In the genomic region with DNA sequence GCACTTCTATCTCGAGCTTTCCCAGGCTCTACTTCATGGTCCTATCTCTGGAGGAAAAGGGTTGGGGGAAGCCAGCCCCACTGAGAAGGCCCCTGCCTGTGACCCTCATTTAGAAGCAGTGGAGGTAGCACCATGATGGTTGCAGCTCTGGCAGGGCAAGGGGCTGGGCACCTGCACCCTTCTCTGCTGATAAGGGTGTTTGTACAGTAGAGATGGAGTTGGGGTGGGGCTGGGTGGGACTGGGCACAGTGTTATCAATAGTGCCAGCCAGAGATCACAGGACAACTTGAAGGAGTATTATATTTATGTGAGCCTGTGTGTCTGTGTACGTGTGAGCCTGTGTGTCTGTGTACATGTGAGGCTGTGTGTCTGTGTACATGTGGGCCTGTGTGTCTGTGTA, we compare ENCODE assay signal across 12 mouse cellular contexts. TPM values are rescaled to one million over a fixed set of nuclear protein-coding genes. Genes with fewer than 3 reads are reported as not detected.
A peak's percentile ranks its signal among the peaks of the same experiment; 100 is the strongest.
DNase-seq lines count a peak whose midpoint lies in the region; ATAC-seq and TF ChIP-seq lines count a peak whose summit lies in the region.
"Had no signal": no experiment of that assay in that cellular context is flagged by ENCODE, and none has a peak within 500 bp of the region (broad histone marks: within the 10 kb centered on the region; RNA-seq: fewer than 3 reads in every experiment).

No protein-coding gene starts in this region.

- DNase-seq in heart, embryonic 10.5 days (ENCODE audit: low spot score) = no peak
- DNase-seq in heart, postnatal 4 days = no peak
- peak; percentile 65 for DNase-seq in c-Kit-negative CD71-positive TER-119-positive erythroid progenitor cells, embryonic 14.5 days (ENCODE audit: low read depth, low spot score)
- DNase-seq in thymus, postnatal 10 days (ENCODE audit: low spot score in 2 of 2) = no peak
- no peak for DNase-seq in right cerebral cortex, adult 18-20 months
- DNase-seq: adrenal gland, postnatal 10 days; cerebellum, postnatal 14 days had no signal

- no peak overlapping the region for H3K4me3 ChIP-seq in heart, embryonic 10.5 days
- H3K4me3 ChIP-seq in limb, embryonic 13.5 days = no peak overlapping the region
- H3K4me3 ChIP-seq in small intestine, adult 2 months (ENCODE audit: low read depth, low read length) = no peak overlapping the region
- H3K4me3 ChIP-seq: hindbrain, embryonic 12.5 days had no signal

- peaks cover 21% of the 10 kb centered on the region for H3K4me1 ChIP-seq in heart, embryonic 10.5 days
- H3K4me1 ChIP-seq in limb, embryonic 13.5 days = peaks cover 20% of the 10 kb centered on the region
- H3K4me1 ChIP-seq in small intestine, adult 2 months (ENCODE audit: control insufficient read depth, insufficient read depth, insufficient read length, low read length) = peaks cover 59% of the 10 kb centered on the region

- H3K27ac ChIP-seq in heart, embryonic 10.5 days = peak overlapping the region; percentile 65
- H3K27ac ChIP-seq in limb, embryonic 13.5 days = peak overlapping the region; percentile 58; the same call in 1 of the 2 replicates
- H3K27ac ChIP-seq in small intestine, adult 2 months (ENCODE audit: insufficient read depth, low read depth, low read length) = peak overlapping the region; percentile 87
- H3K27ac ChIP-seq: hindbrain, embryonic 12.5 days; kidney, postnatal 0 days had no signal

- H3K36me3 ChIP-seq in heart, embryonic 10.5 days = no peaks in the 10 kb centered on the region
- H3K36me3 ChIP-seq in limb, embryonic 13.5 days = no peaks in the 10 kb centered on the region
- peaks cover 4% of the 10 kb centered on the region; the same call in 1 of the 2 replicates for H3K36me3 ChIP-seq in small intestine, adult 2 months (ENCODE audit: control insufficient read depth, insufficient read depth, low read length)
- H3K36me3 ChIP-seq: hindbrain, embryonic 12.5 days had no signal

- no peak overlapping the region for H3K9ac ChIP-seq in limb, embryonic 13.5 days
- H3K9ac ChIP-seq: hindbrain, embryonic 12.5 days had no signal

- TF ChIP-seq CTCF in small intestine, adult 2 months (IDR thresholded peaks at IDR 0.05; ENCODE audit: extremely low read depth, insufficient read length, insufficient replicate concordance, low read depth, low read length) = no peak

- no peak overlapping the region for H3K4me2 ChIP-seq in limb, embryonic 13.5 days (replicated peaks)
- H3K4me2 ChIP-seq: hindbrain, embryonic 12.5 days had no signal

- WGBS in heart, embryonic 10.5 days = 63% methylated on average over 2 of the region's 2 CpGs
- WGBS in limb, embryonic 13.5 days = 78% methylated on average over 2 of the region's 2 CpGs
- 27% methylated on average over 2 of the region's 2 CpGs for WGBS in small intestine, adult 2 months

- no peaks in the 10 kb centered on the region for H3K27me3 ChIP-seq in heart, embryonic 10.5 days (ENCODE audit: insufficient read depth, poor library complexity, severe bottlenecking)
- no peaks in the 10 kb centered on the region for H3K27me3 ChIP-seq in limb, embryonic 13.5 days
- no peaks in the 10 kb centered on the region for H3K27me3 ChIP-seq in small intestine, adult 2 months (ENCODE audit: control insufficient read depth, insufficient read depth, low read length)
- H3K27me3 ChIP-seq: hindbrain, embryonic 12.5 days had no signal

- no peaks in the 10 kb centered on the region for H3K9me3 ChIP-seq in heart, embryonic 10.5 days
- H3K9me3 ChIP-seq in limb, embryonic 13.5 days = no peaks in the 10 kb centered on the region
- H3K9me3 ChIP-seq: hindbrain, embryonic 12.5 days had no signal

- TF ChIP-seq POLR2A in small intestine, adult 2 months (IDR thresholded peaks at IDR 0.05; ENCODE audit: low read depth, low read length) = peak; percentile 39; the same call in 1 of the 2 replicates

- no peak for ATAC-seq in limb, embryonic 13.5 days (ENCODE audit: low FRiP score, low read depth)
- ATAC-seq in activated CD4-positive, CD25-positive, alpha-beta regulatory T cell, adult 4 months = no peak

RNA-seq across cellular contexts. Expression of gene Fam213b, which starts 12.7 kb away (rescaled TPM):
- 24.6 and 32.3 TPM in 2 replicates for polyA plus RNA-seq in heart, embryonic 10.5 days (2016; fragmentation: Nextera tagmentation; extraction: Ambion mirVana)
- 10 to 100 TPM; 37.8 to 39.7 TPM for total RNA-seq in heart, postnatal 4 days (2021)
- polyA plus RNA-seq in limb, embryonic 13.5 days (2015; fragmentation: Nextera tagmentation; extraction: Ambion mirVana) = 44.3 and 45.1 TPM in 2 replicates
- polyA plus RNA-seq in small intestine, adult 2 months (2012; rRNA removed) = 78.7 and 197 TPM in 2 replicates
- polyA plus RNA-seq in activated CD4-positive, CD25-positive, alpha-beta regulatory T cell, adult 4 months (2017; shearing (Covaris generic)) = 1 to 10 TPM; 6.5 to 7.6 TPM

RNA-seq across cellular contexts. Expression of gene Tnfrsf14, which starts 16.7 kb away (rescaled TPM):
- polyA plus RNA-seq in heart, embryonic 10.5 days (2016; fragmentation: Nextera tagmentation; extraction: Ambion mirVana) = 1.6 and 2.6 TPM in 2 replicates
- 1 to 10 TPM; 2.7 to 3.7 TPM for total RNA-seq in heart, postnatal 4 days (2021)
- 1.2 and 1.8 TPM in 2 replicates for polyA plus RNA-seq in limb, embryonic 13.5 days (2015; fragmentation: Nextera tagmentation; extraction: Ambion mirVana)
- 66.3 and 177 TPM in 2 replicates for polyA plus RNA-seq in small intestine, adult 2 months (2012; rRNA removed)
- polyA plus RNA-seq in activated CD4-positive, CD25-positive, alpha-beta regulatory T cell, adult 4 months (2017; shearing (Covaris generic)) = 100 to 1,000 TPM in 1 of 2 experiments, 10 to 100 TPM in 1; 57.3 to 109 TPM

RNA-seq across cellular contexts. Expression of gene Mmel1, which starts 42.3 kb away (rescaled TPM):
- 0.12 and 0.62 TPM in 2 replicates for polyA plus RNA-seq in heart, embryonic 10.5 days (2016; fragmentation: Nextera tagmentation; extraction: Ambion mirVana)
- total RNA-seq in heart, postnatal 4 days (2021) = under 1 TPM; 0.21 to 0.72 TPM
- polyA plus RNA-seq in limb, embryonic 13.5 days (2015; fragmentation: Nextera tagmentation; extraction: Ambion mirVana) = 0.05 and 0.23 TPM in 2 replicates
- 0.06 and 0.10 TPM in 2 replicates for polyA plus RNA-seq in small intestine, adult 2 months (2012; rRNA removed)
- not detected for polyA plus RNA-seq in activated CD4-positive, CD25-positive, alpha-beta regulatory T cell, adult 4 months (2017; shearing (Covaris generic))
- polyA plus RNA-seq: kidney, postnatal 0 days had no signal

RNA-seq across cellular contexts. Expression of gene Hes5, which starts 49.1 kb away (rescaled TPM):
- polyA plus RNA-seq in heart, embryonic 10.5 days (2016; fragmentation: Nextera tagmentation; extraction: Ambion mirVana) = 0.15 and 0.26 TPM in 2 replicates
- total RNA-seq in heart, postnatal 4 days (2021) = not detected
- 0.94 and 2.3 TPM in 2 replicates for polyA plus RNA-seq in limb, embryonic 13.5 days (2015; fragmentation: Nextera tagmentation; extraction: Ambion mirVana)
- 0.17 and 0.47 TPM in 2 replicates for polyA plus RNA-seq in small intestine, adult 2 months (2012; rRNA removed)
- 1 to 10 TPM; 1.0 to 1.1 TPM for polyA plus RNA-seq in activated CD4-positive, CD25-positive, alpha-beta regulatory T cell, adult 4 months (2017; shearing (Covaris generic))

RNA-seq across cellular contexts. Expression of gene Pank4, which starts 52.3 kb away (rescaled TPM):
- polyA plus RNA-seq in heart, embryonic 10.5 days (2016; fragmentation: Nextera tagmentation; extraction: Ambion mirVana) = 45.3 and 49.2 TPM in 2 replicates
- 10 to 100 TPM; 34.9 to 37.5 TPM for total RNA-seq in heart, postnatal 4 days (2021)
- polyA plus RNA-seq in limb, embryonic 13.5 days (2015; fragmentation: Nextera tagmentation; extraction: Ambion mirVana) = 46.0 and 48.2 TPM in 2 replicates
- polyA plus RNA-seq in small intestine, adult 2 months (2012; rRNA removed) = 28.1 and 36.1 TPM in 2 replicates
- polyA plus RNA-seq in activated CD4-positive, CD25-positive, alpha-beta regulatory T cell, adult 4 months (2017; shearing (Covaris generic)) = 10 to 100 TPM; 37.4 to 40.1 TPM

Comparison
In these comparisons a context has a peak if more than half of its experiments do, and no peak if none do; other contexts are left out.
1. RNA of gene Tnfrsf14, which starts 16.7 kb away (polyA plus RNA-seq): 66.3 to 177 TPM in small intestine, adult 2 months and 57.3 to 109 TPM in activated CD4-positive, CD25-positive, alpha-beta regulatory T cell, adult 4 months; 1.6 to 2.6 TPM in heart, embryonic 10.5 days and 1.2 to 1.8 TPM in limb, embryonic 13.5 days; every median in the first group is over 10 times any median in the second.
2. Peak in every context shown above with its lines, with median percentiles within 50 percentile points of each other: H3K27ac ChIP-seq.